Mouse (Mus musculus): Measurements from ENCODE around the gene Trnau1ap.

- TF ChIP-seq CTCF (conservative IDR thresholded peaks at IDR 0.05; ENCODE audit: low read length) (no peak), POU5F1 (IDR thresholded peaks at IDR 0.05; ENCODE audit: borderline replicate concordance, low read length) (no peak), NANOG (IDR thresholded peaks at IDR 0.05; ENCODE audit: borderline replicate concordance, low read length) (no peak)
Observed at GRCm38 (mm10) chr4:132355403-132355802, 26.1 kb upstream of the Trnau1ap start.

Measured in E14TG2a.4 (cell line).